Mouse (Mus musculus) MEL (cell line): ENCODE data around the gene Ankrd39.

Experiments used
- CTCF ChIP-seq, 3 experiments: IDR thresholded peaks in 2 of 3; conservative IDR thresholded peaks in 1 of 3; 2 replicates each; pipeline ENCODE4 v1.5.1; 2011 to 2012; ENCODE audit warnings: low read length in 3 of 3, low read depth in 2 of 3, mild to moderate bottlenecking in 2 of 3, improper control_type of control experiment in 1 of 3, inconsistent platforms in 1 of 3, mixed read lengths in 1 of 3, moderate library complexity in 1 of 3; ENCODE audit not compliant: control insufficient read depth in 1 of 3, insufficient read depth in 1 of 3, poor library complexity in 1 of 3, severe bottlenecking in 1 of 3
- EP300 ChIP-seq, 2 experiments: IDR thresholded peaks; 2 replicates each; pipeline ENCODE4 v1.6.1; 2011; ENCODE audit warnings: improper control_type of control experiment in 2 of 2, low read length in 2 of 2, low read depth in 1 of 2, mild to moderate bottlenecking in 1 of 2
- ETS1 ChIP-seq: IDR thresholded peaks from 2 replicates; pipeline ENCODE4 v1.6.1; 2012; ENCODE audit warnings: low read depth, mild to moderate bottlenecking, inconsistent platforms, low read length, improper control_type of control experiment, moderate library complexity
- NELFE ChIP-seq: IDR thresholded peaks from 2 replicates; pipeline ENCODE4 v1.6.1; 2011; ENCODE audit warnings: low read depth, low read length, improper control_type of control experiment
- RAD21 ChIP-seq: IDR thresholded peaks from 2 replicates; pipeline ENCODE4 v1.6.1; 2011; ENCODE audit warnings: mild to moderate bottlenecking, low read depth, low read length, improper control_type of control experiment
- SIN3A ChIP-seq: IDR thresholded peaks from 2 replicates; pipeline ENCODE4 v1.6.1; 2012; ENCODE audit warnings: low read length, improper control_type of control experiment, inconsistent platforms
- ZNF384 ChIP-seq: IDR thresholded peaks from 2 replicates; pipeline ENCODE4 v1.6.1; 2012; ENCODE audit warnings: low read depth, mild to moderate bottlenecking, inconsistent platforms, low read length, improper control_type of control experiment

DNA sequence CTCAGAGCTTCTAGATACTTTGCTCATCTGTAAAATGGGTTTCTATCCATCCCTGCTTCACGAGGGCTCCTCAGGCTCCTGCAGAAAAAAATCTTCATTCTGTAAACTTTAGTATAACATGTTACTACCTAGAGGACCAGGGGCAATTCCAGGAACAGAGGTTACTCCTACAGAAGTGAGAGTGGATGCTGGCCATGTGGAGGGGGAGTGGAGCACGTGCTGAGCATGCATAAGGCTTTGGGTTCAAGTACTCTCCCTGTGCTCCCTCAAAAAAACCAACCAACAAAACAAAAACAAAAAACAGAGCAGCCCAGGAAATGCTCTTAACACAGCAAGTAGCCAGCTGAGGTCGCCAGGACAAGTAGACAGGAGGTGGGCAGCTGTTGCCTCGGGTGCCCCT lies 16.4 kb upstream of the Ankrd39 start:
- no peak for TF ChIP-seq RAD21
- TF ChIP-seq CTCF (IDR thresholded peaks at IDR 0.05 in 2 of 3, conservative IDR thresholded peaks at IDR 0.05 in 1 of 3; ENCODE audit: control insufficient read depth in 1 of 3, insufficient read depth in 1 of 3, low read depth in 2 of 3, low read length in 3 of 3, poor library complexity in 1 of 3, severe bottlenecking in 1 of 3), result no peak
- TF ChIP-seq SIN3A, result no peak
- no peak for TF ChIP-seq ZNF384
- TF ChIP-seq NELFE, result no peak
- no peak for TF ChIP-seq EP300 (IDR thresholded peaks at IDR 0.05; ENCODE audit: low read depth in 1 of 2, low read length in 2 of 2)
- no peak for TF ChIP-seq ETS1
